Mouse (Mus musculus) gastrocnemius, adult 18-20 months (tissue): ENCODE measurements around the gene S1pr3. TPM values are rescaled to one million over a fixed set of nuclear protein-coding genes. Genes with fewer than 3 reads are reported as not detected.

ENCODE experiments used
- DNase-seq: peaks from one replicate; pipeline ENCODE4 v3.0.0; 2021; ENCODE audit warnings: low spot score
- long read RNA-seq, 2 experiments: library from polyadenylated mRNA; stranded (forward); transcript quantifications; one replicate each; pipeline ENCODE4 v2.0.0; 2021
- total RNA-seq, 2 experiments: library from RNA; stranded (reverse); gene quantifications; 2 replicates each; pipeline ENCODE4 v1.2.3; 2021

Gene S1pr3
- total RNA-seq: 1 to 10 TPM; 3.0 to 4.2 TPM
- long read RNA-seq, experiment 1, full-length matches to known transcripts: 7 of 9 reads
- long read RNA-seq, experiment 1, partial matches to known transcripts: 0 of 9 reads
- long read RNA-seq, experiment 1, other reads (novel, unspliced or antisense): 2 of 9 reads
- long read RNA-seq, experiment 2, full-length matches to known transcripts: 5 of 5 reads
- long read RNA-seq, experiment 2, partial matches to known transcripts: 0 of 5 reads
- long read RNA-seq, experiment 2, other reads (novel, unspliced or antisense): 0 of 5 reads

DNA sequence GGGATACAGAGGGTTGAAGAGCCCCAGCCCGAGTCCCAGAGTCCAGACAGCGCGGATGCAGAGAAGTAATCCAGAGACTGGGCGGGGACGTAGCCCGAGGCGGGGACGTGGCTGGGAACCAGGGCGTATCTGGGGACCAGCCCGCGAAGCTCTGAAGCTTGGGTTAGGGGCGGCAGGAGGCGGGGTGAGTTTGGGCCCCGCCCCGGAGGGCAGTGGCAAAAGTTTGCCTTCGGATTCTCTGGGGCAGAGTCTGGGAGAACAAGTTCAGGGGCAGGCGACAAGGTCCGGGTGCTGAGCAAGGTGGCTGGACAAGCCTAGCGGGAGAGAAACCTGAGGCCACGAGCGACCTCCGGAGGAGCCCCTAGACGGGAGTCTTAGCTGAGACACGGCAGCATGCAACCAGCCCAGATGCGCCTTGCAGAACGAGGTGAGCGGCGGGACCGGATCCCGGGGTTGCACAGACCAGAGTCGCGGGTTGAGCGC, at the start of gene S1pr3:
Gene S1pr3 (plus strand): TSS at position 121 of the 483 bp plus-strand sequence.
- DNase-seq: peak; percentile 63

DNA sequence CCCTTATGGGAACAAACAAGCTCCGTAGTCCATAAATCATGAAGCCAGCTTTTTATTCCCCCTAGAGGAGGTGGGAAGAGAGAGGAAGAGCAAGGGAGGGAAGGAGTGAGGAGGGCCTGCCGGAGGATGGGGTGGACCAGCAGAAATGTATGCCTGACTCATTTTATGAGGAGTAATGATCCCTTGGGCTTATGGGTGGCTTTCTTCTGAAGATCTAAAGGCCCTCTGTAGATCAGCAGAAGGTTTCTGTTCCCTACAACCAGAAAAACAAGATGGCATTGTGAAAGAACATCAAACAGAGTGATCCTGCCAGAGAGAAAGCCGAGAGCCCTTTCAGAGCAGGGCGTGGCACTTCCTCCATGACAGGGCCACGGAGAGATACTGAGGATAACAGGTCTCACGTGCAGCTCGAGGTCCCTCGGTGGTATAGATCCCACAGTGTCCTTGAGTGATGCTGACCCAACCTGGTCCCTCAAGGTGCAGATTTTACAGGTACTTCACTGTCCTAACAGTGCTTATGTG, 47.9 kb upstream of the S1pr3 start:
- no peak for DNase-seq

DNA sequence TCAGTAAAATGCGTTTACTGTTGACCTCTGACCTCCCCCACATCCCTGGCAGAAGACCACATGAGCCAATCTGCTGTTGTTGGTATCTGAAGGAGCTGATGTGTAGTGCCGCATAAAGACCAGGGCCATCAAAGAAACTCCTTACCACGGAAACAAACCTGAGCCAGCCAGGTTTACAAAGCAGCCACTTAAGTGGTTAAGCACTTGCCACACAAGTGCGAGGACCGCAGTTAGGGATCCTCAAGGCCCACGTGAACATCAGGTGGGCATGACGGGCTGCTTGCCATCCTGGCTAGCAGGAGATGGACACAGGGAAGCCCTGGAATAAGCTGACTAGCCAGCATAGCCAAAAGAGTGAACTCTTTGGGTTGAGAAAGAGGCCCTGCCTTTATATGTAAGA, 45.0 kb upstream of the S1pr3 start:
- DNase-seq: no peak

DNA sequence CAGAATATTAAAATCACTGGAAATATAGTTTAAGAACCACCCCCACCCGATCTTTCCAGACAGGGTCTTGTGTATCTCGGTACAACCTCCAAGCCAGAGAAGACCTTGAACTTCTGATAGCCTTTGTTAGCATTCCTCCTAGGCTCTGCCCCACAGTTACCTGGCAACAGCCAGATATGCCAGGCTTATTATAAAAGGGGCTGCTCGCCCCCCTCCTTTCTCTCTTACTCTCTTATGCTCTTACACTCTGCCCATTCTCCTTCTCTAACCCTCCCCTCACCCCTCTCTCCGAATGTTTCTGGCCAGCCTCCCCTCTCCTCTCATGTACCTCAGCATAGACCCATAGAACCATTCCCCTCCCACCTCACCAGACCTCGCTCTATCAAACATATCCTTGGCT, 44.5 kb upstream of the S1pr3 start:
- no peak for DNase-seq

DNA sequence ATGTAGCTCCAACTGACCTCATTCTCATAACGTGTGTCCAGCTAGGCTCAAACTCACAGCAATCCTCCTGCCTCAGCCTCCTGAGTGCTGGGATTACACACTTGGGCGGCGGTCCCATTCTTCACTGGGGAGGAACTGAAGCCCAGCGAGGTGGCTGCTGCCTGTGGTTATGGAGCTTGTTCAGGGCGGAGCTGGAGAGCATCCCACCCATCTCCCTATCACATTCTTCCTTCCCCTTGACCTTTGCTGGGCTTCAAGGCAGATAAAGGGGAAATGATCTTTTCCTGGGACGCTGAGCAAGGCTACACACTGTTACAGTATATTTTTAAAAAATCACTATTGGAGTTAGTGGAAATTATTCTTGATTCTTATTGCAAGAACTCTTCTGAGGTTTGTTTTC, 43.2 kb upstream of the S1pr3 start:
- no peak for DNase-seq

DNA sequence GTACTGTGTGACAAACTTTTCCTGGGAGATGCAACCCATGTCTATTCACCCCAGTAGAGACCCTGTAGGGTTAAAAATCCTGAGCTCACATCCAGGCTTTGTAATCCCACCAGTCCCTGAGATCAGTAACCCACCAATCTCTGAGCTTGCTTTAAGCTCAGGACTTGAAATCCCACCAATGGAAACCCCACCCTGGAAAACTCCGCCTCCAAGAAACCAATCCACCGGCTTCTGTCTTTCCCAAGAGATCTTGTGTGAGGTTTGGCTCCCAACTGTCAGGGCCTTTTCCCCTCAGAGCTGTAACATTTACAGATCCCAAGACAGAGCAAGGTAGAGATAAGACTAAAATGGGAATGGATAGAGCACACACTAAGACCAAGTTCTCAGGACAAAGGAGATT, 40.1 kb upstream of the S1pr3 start:
- DNase-seq: no peak

DNA sequence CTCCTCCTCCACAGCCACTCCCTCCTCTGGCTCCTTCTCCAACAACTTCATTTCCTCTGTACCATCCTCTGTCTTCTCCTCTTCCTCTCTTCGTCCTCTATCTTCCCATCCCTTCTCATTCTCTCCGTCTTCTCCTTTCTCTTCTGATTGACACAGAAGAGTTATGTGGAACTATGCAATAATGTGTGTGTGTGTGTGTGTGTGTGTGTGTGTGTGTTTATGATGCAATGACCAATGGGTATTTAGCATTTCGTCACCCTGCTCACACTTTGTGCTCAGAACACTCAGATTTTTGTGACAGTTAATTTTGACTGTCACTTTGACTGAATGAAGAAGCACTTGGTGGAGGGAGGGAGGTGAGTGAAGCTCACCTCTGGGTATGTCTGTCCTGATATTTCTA, 39.1 kb upstream of the S1pr3 start:
- DNase-seq: no peak

DNA sequence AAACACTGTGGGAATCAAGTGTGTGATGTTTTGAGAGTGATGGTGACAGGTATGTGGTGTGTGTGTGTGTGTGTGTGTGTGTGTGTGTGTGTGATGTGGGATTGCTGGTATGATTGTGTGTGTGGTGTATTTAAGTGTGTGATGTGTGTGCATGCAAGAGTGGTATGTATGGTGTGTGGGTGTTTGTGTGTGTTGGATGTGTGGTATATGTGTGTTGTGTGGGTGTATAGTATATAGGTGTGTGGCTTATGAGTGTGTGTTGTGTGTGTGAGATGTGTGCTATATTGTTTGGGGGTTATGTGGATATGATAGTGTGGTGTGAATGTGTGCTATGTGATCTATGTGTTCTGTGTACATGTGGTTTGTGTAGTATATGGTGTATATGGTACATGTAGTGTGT, 35.4 kb upstream of the S1pr3 start:
- no peak for DNase-seq

DNA sequence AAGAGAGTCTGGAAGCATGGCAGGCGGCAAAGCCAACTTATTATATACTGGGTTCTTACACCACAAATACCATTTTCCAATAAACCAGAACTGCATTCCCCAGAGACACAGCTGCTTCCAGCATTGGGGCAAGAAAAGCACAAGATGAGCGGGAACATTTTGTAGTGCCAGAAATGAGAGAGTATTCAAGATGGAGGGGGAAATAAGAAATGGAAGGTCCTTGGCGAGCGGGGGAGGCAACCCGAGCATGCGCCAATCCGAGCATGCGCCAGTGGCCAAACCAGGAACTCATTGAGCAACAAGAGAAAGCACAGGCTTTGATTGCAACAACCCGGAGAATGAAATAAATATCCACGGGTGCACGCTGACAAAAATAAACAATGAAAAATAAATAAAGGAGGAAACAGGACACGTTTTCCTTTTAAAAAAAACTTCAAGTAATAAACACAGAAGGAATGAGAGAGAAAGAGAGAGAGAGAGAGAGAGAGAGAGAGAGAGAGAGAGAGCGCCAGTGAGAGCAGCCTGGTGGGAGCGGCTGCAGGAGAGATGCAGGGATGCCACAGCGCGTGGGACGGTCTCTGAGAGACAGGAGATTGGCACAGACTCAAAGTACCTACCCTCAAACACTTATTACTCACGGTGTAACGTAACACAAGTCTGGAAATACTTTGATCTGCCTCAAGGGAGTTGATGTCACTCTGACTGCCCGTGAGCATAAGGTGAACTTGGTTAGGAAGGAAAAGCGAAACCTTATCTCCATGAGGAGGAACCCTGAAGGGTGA, 34.2 kb upstream of the S1pr3 start:
- DNase-seq: peak; percentile 66

DNA sequence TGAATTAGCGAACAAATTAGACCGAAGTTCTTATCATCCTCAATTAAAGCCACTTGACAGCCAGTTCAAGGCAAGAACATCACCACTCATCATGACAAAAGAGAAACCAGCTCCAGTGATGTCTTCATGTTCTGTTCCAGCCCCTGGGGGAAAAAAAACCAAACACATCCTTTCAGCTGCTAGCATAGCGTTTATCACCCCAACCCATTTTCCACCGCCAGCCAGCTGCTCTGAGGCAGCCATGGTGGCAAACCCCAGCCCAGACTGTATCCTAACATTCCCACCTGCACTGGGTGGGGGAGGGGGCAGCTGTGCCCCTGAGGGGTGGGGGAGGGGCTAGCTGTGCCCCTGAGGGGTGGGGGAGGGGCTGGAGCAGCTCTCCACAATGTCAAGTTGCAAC, 30.3 kb upstream of the S1pr3 start:
- DNase-seq: no peak

DNA sequence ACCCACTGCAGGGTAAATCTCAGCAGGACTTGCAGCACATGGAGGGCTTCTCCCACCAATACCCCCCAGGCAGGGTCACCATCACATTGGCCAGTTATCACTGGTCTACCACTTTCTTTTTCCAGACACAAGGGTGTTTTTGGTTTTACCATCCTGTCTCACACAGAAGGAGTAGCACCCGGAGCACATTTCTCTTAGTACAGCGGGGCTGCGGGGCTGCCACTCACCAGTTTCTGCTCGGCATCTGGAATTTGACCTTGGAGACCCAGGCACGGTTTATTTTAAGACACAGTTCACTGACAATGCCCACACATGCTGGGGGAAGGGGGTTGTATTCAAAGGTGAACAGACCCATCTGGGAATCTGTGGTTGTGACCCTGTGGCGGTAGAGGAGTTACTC, 28.8 kb upstream of the S1pr3 start:
- no peak for DNase-seq

DNA sequence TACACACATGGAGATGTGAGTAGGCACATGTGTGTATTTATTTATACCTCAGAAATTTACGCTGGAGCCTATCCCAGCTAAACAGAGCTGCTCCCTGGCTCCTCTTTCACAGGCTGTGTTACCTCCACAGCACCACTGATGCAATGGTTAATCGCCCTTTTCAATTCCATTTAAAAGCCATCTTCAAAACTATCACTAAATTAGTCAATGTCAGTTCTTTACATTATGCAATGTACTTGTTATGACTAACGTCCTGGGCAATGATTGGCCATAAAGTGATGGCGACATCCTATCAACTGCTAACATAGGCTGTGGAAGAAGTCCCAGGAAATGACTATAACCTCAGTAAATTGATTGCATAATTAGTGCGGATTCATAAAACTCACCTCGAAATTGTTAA, 26.9 kb upstream of the S1pr3 start:
- DNase-seq: no peak

DNA sequence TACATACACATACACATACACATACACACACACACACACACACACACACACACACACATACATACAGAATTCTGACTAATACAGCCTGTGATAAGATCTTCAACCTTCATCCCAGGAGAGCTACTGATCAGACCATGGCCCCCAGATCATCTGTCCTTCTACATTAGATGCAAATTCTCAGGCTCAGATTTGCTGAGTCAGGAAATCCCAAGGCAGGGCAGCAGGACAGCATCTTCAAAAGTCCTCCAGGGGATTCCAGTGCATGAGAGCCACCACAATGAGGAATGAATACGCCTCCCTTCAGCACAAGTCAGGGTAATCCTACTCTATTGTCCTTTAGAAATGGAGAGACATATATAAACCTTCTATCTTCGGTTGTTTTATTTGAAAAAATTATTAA, 23.5 kb upstream of the S1pr3 start:
- DNase-seq: no peak

DNA sequence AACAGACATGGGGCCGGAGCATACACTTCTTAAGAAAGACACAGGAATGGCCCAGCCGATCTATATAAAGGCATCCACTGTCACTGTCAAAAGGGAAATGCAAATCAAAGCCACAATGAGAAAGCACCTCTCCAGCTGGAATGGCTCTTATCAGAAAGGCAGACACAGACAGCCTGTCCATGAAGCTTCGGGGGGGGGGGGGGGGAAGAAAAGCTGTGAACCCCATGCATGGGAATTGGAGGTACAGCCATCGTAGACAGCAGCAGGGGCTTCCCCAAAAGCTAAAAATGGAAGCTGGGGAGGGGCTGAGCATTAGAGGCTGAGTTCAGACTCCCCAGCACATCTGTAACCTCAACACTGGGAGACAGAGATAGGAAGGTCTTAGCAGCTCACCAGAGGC, 20.5 kb upstream of the S1pr3 start:
- DNase-seq: no peak

DNA sequence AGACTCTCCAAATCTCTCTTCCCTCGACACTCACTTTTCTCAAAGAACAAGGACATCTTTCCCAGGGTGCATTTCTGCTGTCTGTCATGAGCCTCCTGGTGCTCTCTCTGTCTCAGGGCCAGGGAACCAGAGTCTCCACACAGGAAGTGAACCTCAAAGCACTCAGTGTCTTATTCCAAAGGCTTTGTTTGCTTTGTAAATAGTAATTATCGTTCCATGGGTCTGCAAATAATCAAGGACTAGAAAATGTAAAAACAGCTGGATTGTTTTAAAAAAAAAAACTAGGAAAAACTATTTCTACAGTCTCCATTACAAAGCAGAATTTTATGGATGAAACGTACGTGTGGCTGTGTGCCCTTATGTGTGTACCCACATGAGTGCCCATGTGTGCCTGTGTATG, 18.0 kb upstream of the S1pr3 start:
- DNase-seq: no peak

DNA sequence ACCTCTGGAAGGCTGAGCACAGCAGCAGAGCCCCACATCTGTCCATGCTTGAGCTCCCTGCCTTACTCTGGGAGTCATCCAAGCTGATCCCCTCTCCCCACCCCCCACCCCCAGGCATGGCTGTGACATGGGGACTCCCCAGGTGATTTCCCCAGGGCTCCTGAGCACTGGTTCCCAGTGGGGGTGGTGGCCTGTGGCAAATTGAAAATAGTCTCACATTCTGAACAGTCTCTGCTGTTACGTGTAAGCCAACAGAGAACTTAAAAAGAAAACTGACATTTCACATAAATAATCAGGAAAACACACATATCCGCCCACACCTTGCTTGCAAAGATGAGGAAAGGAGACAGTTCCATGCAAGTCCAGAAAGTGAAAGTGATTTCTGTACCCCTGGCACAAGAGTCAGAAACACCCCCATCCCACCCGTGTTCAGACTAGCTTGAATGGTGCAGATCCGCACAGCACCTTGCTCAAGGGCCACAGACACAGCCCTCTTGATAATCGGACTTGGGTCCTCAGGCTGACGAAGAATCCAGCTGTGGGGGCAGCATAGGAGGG, 17.0 kb upstream of the S1pr3 start:
- no peak for DNase-seq

DNA sequence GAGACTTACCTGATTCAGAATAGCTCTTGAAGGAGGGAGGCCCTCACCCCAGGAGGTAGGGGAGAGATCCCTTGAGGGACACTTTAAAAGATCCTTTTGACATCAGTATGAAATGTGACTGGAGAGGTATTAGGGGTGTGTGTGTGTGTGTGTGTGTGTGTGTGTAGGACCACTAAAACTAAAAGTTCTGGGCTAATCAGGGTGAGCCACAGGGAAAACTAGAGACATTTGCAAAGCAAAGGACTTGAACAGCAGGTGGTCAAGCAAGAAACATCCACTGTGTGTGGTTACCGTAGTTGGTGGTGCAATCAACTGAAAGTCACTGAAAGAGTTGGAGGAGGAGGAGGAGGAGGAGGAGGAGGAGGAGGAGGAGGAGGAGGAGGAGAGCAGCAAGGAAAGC, 16.2 kb upstream of the S1pr3 start:
- no peak for DNase-seq

DNA sequence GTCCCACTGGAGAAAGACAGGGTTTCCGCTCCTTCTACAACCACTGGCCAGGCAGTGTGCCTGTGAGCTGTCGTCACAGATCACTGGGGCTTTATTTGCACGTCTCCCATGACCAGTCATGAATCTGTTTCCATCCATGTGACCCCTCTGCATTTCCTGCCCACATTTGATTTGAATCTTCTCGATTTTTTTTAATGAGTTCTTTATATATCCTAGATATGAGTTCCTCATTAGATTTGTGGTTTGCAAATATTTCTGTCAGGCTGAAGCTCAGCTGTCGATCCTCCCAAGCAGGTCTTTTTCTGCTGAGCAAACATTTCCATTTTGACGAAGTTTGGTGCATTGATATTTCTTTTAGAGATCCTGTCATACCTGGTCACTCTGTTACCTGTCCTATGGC, 10.6 kb upstream of the S1pr3 start:
- no peak for DNase-seq

DNA sequence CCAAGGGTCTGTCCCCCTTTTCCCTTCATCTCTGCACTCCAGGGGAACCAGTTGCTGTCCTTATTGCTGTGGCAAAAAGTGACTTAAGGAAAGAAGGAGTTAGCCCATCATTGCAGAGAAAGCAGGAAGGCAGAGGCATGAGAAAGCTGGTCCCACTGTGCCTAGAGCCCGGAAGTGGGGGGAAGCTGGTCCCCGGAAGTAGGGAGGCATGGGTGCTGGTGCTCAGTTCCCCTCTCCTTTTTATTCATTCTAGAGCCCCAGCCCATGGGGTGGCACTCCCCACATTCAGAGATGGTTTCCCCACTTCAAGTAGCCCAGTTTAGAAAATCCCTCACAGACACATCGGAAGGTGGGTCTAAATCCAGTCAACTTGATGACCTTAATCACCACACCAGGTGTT, 8.9 kb upstream of the S1pr3 start:
- no peak for DNase-seq

DNA sequence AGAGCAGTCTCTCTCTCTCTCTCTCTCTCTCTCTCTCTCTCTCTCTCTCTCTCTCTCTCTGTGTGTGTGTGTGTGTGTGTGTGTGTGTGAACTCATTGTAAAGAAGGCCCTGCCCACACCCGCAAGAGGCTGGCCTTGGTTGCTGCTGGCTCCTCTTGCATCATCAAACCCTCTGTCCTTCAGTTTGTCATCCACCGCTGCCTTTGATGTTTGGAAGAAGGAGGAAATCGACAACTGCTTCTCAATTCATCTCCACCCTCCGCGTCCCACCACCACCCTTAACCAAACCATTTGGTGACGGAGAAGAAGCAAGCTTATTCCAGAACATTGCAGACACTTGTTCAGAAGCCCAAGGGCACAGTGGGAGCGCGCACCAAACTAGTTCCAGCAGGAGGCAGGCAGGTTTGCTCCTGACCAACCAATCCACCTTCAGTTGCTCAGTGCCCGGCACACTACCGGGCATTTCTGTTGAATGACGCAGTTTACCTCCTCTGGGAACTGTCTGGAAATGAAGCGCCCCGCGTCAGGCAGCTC, 8.2 kb upstream of the S1pr3 start:
- no peak for DNase-seq

DNA sequence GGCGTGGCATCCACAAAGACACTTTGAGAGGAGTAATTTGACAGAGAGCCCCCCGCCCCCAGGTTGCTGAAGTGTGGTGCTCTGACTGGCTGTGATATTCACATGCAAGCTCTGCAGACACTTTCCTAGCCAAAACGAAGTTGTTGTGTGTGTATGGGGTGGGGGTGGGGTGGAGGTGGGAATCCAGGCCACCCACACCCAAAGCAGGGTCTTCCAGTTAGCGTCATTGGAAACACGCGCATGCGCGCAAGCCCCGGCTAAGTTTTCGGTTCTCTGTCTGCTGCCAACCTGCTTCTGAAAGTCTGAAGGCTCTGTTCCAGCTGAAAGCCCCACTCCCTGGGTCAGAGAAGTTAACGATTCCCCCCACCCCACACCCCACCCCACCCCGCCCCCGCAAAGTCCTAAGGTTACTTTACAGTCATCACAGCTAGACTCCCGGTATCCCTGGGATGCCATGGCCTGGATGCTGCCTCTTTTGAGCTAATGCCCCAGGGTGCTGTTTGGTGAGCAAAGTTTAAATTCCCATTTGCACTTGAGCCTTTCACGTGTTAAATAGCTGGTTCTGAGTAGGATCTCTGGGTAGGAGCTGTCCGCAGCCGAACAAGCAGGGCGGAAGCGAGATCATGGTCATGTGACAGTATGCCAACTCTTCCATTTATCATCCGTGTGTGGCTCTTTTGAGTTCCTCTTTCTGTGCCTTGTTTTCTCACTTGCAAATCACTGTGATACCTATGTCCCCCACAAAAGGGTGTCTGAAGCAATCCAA, 7.5 kb upstream of the S1pr3 start:
- no peak for DNase-seq

DNA sequence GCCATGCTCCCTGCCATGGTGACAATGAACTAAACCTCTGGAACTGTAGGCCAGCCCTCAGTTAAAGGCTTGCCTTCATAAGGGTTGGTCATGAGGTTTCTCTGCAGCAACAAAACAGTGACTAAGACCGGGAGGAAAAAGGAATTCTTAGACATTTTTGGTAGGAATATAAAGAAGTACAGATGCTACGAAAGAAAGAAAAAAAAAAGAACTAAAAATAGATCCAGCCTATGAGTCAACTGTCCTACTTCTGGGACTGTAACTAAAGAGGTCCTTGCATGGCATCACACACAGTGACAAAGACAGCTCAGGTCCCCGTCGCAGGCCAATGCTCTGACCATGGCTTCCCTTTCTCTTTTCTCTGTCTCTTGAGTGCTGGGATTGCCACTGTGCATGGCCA, 3.9 kb upstream of the S1pr3 start:
- DNase-seq: no peak
